Mouse (Mus musculus) liver, adult 10 weeks (tissue): ENCODE results near the gene Vmn1r152. TPM values are rescaled to one million over a fixed set of nuclear protein-coding genes. Genes with fewer than 3 reads are reported as not detected.

Source experiments
- polyA plus RNA-seq: library from polyadenylated mRNA; stranded (reverse); fragments of 350-450 nt; fragmentation: Illumina TruSeq; extraction: RNeasy Lipid Tissue Mini Kit (QIAGEN cat#74804); gene quantifications from one replicate; pipeline ENCODE4 v1.2.3, GENCODE M21; 2014; ENCODE audit warnings: low read depth, low replicate concordance

The Vmn1r152 gene
- polyA plus RNA-seq: not detected

GRCm38 (mm10) chr7:22522667-22523066 lies at the start of gene Vmn1r152:
TSS of gene Vmn1r152 (plus strand) at chr7:22522967.

GRCm38 (mm10) chr7:22499578-22499977 lies 23.2 kb upstream of the Vmn1r152 start, which contains the start of gene Vmn1r151:
TSS of gene Vmn1r151 (minus strand) at chr7:22499678.

GRCm38 (mm10) chr7:22534787-22535186 lies 12.0 kb downstream of the Vmn1r152 start, which contains the start of gene Gm8677:
TSS of gene Gm8677 (minus strand) at chr7:22534887.

DNA sequence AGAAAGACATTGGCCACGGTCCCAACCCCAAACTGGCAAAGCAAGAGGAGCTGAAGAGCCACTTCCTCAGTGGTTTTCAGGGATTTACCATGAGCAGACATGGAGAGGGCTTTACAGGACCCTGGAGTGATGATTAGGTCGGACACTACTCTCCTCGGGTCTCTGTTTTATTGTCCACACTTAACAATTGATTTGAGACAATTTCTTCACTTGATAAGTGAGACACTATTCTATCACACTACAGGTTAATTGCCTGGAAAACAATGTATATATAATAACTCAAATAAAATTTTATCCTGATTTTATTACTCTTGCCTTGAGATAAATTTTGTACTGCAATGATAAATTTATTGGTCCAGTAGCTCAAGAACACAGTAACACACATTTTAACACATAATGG lies 42.5 kb downstream of the Vmn1r152 start, which contains the start of gene Gm4201:
Gene Gm4201 (minus strand): TSS at position 101 of the 400 bp plus-strand sequence.

Other genes with a start within 250 kb of the Vmn1r152 start
- not detected for gene Gm4187, start 193.2 kb upstream of the Vmn1r152 start, polyA plus RNA-seq
- not detected for gene Gm8660, start 151.9 kb upstream of the Vmn1r152 start, polyA plus RNA-seq
- gene Vmn1r148, start 109.4 kb upstream of the Vmn1r152 start, polyA plus RNA-seq: not detected
- not detected for gene Vmn1r149, start 84.7 kb upstream of the Vmn1r152 start, polyA plus RNA-seq
- not detected for gene Gm10665, start 58.9 kb upstream of the Vmn1r152 start, polyA plus RNA-seq
- gene Vmn1r151, start 23.3 kb upstream of the Vmn1r152 start, polyA plus RNA-seq: not detected
- not detected for gene Gm8677, start 11.9 kb downstream of the Vmn1r152 start, polyA plus RNA-seq
- not detected for gene Gm4201, start 42.4 kb downstream of the Vmn1r152 start, polyA plus RNA-seq
- gene Gm4565, start 65.2 kb downstream of the Vmn1r152 start, polyA plus RNA-seq: not detected
- gene Vmn1r155, start 135.1 kb downstream of the Vmn1r152 start, polyA plus RNA-seq: not detected
- not detected for gene Gm8693, start 169.3 kb downstream of the Vmn1r152 start, polyA plus RNA-seq
- not detected for gene Gm4567, start 196.7 kb downstream of the Vmn1r152 start, polyA plus RNA-seq
- gene Vmn1r157, start 238.7 kb downstream of the Vmn1r152 start, polyA plus RNA-seq: not detected